Mouse (Mus musculus): Measurements from ENCODE around the gene Jagn1. TPM values are rescaled to one million over a fixed set of nuclear protein-coding genes. Genes with fewer than 3 reads are reported as not detected.

Gene Jagn1
- polyA plus RNA-seq, 1 experiment = 75.5 TPM

- TF ChIP-seq POLR2A (IDR thresholded peaks at IDR 0.05; ENCODE audit: control insufficient read depth, extremely low read depth, insufficient read depth, low read length, poor library complexity) (no peak), CTCF (IDR thresholded peaks at IDR 0.05; ENCODE audit: borderline replicate concordance, control insufficient read depth, extremely low read depth, insufficient read depth, low read length, poor library complexity) (no peak)
- Histone ChIP-seq H3K4me1 (replicated peaks; ENCODE audit: control insufficient read depth, insufficient read depth, low read length) (peaks cover 6% of the 10 kb centered on the region), H3K27me3 (ENCODE audit: control insufficient read depth, insufficient read depth, low read length) (no peaks in the 10 kb centered on the region), H3K27ac (ENCODE audit: control insufficient read depth, insufficient read depth, low read length) (no peak overlapping the region), H3K36me3 (ENCODE audit: control insufficient read depth, insufficient read depth, low read length) (peaks cover 5% of the 10 kb centered on the region; the same call in 1 of the 2 replicates), H3K4me3 (ENCODE audit: control insufficient read depth, insufficient read depth, low read length) (no peak overlapping the region)
- 99% methylated on average over 4 of the region's 4 CpGs for WGBS
- DNase-seq = no peak
Observed at GRCm38 (mm10) chr6:113447639-113448038, 5.3 kb downstream of the Jagn1 start.

- H3K27me3 ChIP-seq (ENCODE audit: control insufficient read depth, insufficient read depth, low read length) = no peaks in the 10 kb centered on the region
- TF ChIP-seq CTCF (IDR thresholded peaks at IDR 0.05; ENCODE audit: borderline replicate concordance, control insufficient read depth, extremely low read depth, insufficient read depth, low read length, poor library complexity) = no peak
- TF ChIP-seq POLR2A (IDR thresholded peaks at IDR 0.05; ENCODE audit: control insufficient read depth, extremely low read depth, insufficient read depth, low read length, poor library complexity) = no peak
- no peak for DNase-seq
- H3K4me1 ChIP-seq (replicated peaks; ENCODE audit: control insufficient read depth, insufficient read depth, low read length) = peaks cover 4% of the 10 kb centered on the region
- H3K4me3 ChIP-seq (ENCODE audit: control insufficient read depth, insufficient read depth, low read length) = no peak overlapping the region
- no peak overlapping the region for H3K27ac ChIP-seq (ENCODE audit: control insufficient read depth, insufficient read depth, low read length)
- peaks cover 5% of the 10 kb centered on the region; the same call in 1 of the 2 replicates for H3K36me3 ChIP-seq (ENCODE audit: control insufficient read depth, insufficient read depth, low read length)
- WGBS = 84% methylated on average over 2 of the region's 2 CpGs
Observed at GRCm38 (mm10) chr6:113451839-113452238, 9.5 kb downstream of the Jagn1 start.

DNA sequence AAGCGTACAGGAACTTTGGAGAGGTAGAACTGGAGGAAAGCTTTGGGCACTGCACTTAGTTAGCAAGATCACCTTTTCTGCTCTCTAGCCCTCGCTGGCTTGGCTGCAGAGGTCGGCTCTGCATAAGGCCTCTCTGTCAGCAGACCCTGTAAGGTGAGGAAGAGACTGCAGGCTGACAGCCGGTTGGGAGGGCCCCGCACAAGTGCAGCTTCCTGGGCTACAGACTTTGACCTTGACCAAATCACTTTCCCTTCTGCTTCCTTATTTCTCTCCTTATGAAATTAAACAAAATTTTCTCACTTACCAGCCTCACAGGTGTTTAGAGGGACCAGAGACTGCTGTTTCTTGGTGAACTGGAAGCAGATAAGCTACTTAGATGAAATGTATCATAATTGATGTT lies 12.6 kb downstream of the Jagn1 start:
- H3K4me3 ChIP-seq (ENCODE audit: control insufficient read depth, insufficient read depth, low read length) = no peak overlapping the region
- peak; percentile 28 for DNase-seq
- no peaks in the 10 kb centered on the region for H3K36me3 ChIP-seq (ENCODE audit: control insufficient read depth, insufficient read depth, low read length)
- 27% methylated on average over 5 of the region's 5 CpGs for WGBS
- TF ChIP-seq POLR2A (IDR thresholded peaks at IDR 0.05; ENCODE audit: control insufficient read depth, extremely low read depth, insufficient read depth, low read length, poor library complexity) (no peak), CTCF (IDR thresholded peaks at IDR 0.05; ENCODE audit: borderline replicate concordance, control insufficient read depth, extremely low read depth, insufficient read depth, low read length, poor library complexity) (no peak)
- H3K27me3 ChIP-seq (ENCODE audit: control insufficient read depth, insufficient read depth, low read length) = no peaks in the 10 kb centered on the region
- peak overlapping the region; percentile 62; the same call in 1 of the 2 replicates for H3K27ac ChIP-seq (ENCODE audit: control insufficient read depth, insufficient read depth, low read length)
- peaks cover 29% of the 10 kb centered on the region for H3K4me1 ChIP-seq (replicated peaks; ENCODE audit: control insufficient read depth, insufficient read depth, low read length)

DNA sequence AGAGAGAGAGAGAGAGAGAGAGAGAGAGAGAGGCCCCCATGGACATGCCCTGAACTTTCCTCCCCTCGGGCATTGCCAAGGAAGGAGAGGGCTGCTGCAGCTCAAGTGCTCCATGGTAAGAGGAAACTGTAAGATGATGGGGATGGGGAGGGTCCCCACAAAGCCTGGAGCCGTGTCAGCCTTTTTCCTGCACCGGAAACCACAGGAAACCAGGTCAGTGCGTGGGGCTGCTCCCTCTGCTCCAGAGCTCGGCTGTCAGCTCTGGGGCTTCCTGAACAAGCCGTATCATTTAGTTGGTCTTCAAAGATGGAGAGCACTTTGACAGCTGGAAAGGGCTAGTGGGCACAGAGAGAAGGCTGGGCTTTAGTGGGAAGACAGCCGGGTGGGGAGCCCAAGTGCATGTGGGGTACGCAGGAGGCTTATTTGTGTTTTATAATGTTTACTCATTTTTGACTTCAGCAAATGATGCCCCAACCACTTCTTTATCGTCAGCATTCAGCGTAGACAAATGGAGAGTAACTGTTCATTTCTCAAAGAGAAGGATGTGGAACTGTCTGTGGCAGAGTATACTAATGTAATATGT lies 15.7 kb downstream of the Jagn1 start, which contains the start of gene Il17re:
Gene Il17re (plus strand): TSS at position 533 of the 583 bp plus-strand sequence.
- H3K27ac ChIP-seq (ENCODE audit: control insufficient read depth, insufficient read depth, low read length) = peak within 1 kb of the TSS; percentile 82
- H3K36me3 ChIP-seq (ENCODE audit: control insufficient read depth, insufficient read depth, low read length) = no peaks in the 10 kb centered on the region
- H3K4me3 ChIP-seq (ENCODE audit: control insufficient read depth, insufficient read depth, low read length) = peak within 1 kb of the TSS; percentile 21
- TF ChIP-seq CTCF (IDR thresholded peaks at IDR 0.05; ENCODE audit: borderline replicate concordance, control insufficient read depth, extremely low read depth, insufficient read depth, low read length, poor library complexity) (no peak), POLR2A (IDR thresholded peaks at IDR 0.05; ENCODE audit: control insufficient read depth, extremely low read depth, insufficient read depth, low read length, poor library complexity) (no peak)
- 8% methylated on average over 10 of the region's 10 CpGs for WGBS
- DNase-seq = peak; percentile 61
- H3K4me1 ChIP-seq (replicated peaks; ENCODE audit: control insufficient read depth, insufficient read depth, low read length) = peaks cover 29% of the 10 kb centered on the region
- H3K27me3 ChIP-seq (ENCODE audit: control insufficient read depth, insufficient read depth, low read length) = no peaks in the 10 kb centered on the region

GRCm38 (mm10) chr6:113458635-113459034 lies 16.3 kb downstream of the Jagn1 start:
- Histone ChIP-seq H3K27ac (ENCODE audit: control insufficient read depth, insufficient read depth, low read length) (peak overlapping the region; percentile 82), H3K27me3 (ENCODE audit: control insufficient read depth, insufficient read depth, low read length) (no peaks in the 10 kb centered on the region), H3K36me3 (ENCODE audit: control insufficient read depth, insufficient read depth, low read length) (no peaks in the 10 kb centered on the region), H3K4me1 (replicated peaks; ENCODE audit: control insufficient read depth, insufficient read depth, low read length) (peaks cover 29% of the 10 kb centered on the region), H3K4me3 (ENCODE audit: control insufficient read depth, insufficient read depth, low read length) (peak overlapping the region; percentile 21)
- 50% methylated on average over 10 of the region's 10 CpGs for WGBS
- peak; percentile 25 for DNase-seq
- TF ChIP-seq CTCF (IDR thresholded peaks at IDR 0.05; ENCODE audit: borderline replicate concordance, control insufficient read depth, extremely low read depth, insufficient read depth, low read length, poor library complexity) = no peak
- no peak for TF ChIP-seq POLR2A (IDR thresholded peaks at IDR 0.05; ENCODE audit: control insufficient read depth, extremely low read depth, insufficient read depth, low read length, poor library complexity)

DNA sequence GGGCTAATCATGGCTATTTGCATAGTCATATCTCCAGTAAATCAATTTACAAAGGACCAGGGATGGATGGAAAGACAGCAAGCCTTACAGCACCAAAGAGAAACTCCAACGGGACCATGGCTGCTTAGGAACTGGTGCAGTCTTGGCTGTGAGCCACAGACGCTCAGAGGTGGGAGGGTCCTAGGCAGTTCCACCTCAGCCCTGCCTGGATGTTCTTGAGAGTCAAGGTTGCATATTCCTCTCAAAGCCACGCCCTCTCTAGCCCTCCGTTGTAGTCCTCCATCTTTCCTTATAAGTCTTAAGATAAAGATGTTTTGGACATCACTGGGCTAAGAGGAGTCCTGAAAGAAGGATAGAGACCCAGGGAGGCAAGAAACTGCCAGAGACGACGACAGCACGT lies 21.7 kb downstream of the Jagn1 start:
- Histone ChIP-seq H3K36me3 (ENCODE audit: control insufficient read depth, insufficient read depth, low read length) (no peaks in the 10 kb centered on the region), H3K4me1 (replicated peaks; ENCODE audit: control insufficient read depth, insufficient read depth, low read length) (peaks cover 4% of the 10 kb centered on the region), H3K27ac (ENCODE audit: control insufficient read depth, insufficient read depth, low read length) (no peak overlapping the region), H3K4me3 (ENCODE audit: control insufficient read depth, insufficient read depth, low read length) (no peak overlapping the region), H3K27me3 (ENCODE audit: control insufficient read depth, insufficient read depth, low read length) (no peaks in the 10 kb centered on the region)
- DNase-seq = no peak
- no peak for TF ChIP-seq POLR2A (IDR thresholded peaks at IDR 0.05; ENCODE audit: control insufficient read depth, extremely low read depth, insufficient read depth, low read length, poor library complexity)
- no peak for TF ChIP-seq CTCF (IDR thresholded peaks at IDR 0.05; ENCODE audit: borderline replicate concordance, control insufficient read depth, extremely low read depth, insufficient read depth, low read length, poor library complexity)
- WGBS = 91% methylated on average over 7 of the region's 7 CpGs
